Mouse (Mus musculus) kidney, adult 18-20 months (tissue): ENCODE results near the gene Olfr1431.
"Not testable (repeated sequence)": the region's sequence is repeated elsewhere in the genome, so short reads cannot be mapped to it uniquely, and the experiment has no call there.

ENCODE experiments used
- DNase-seq: peaks from one replicate; pipeline ENCODE4 v3.0.0; 2021

The Olfr1431 gene

DNA sequence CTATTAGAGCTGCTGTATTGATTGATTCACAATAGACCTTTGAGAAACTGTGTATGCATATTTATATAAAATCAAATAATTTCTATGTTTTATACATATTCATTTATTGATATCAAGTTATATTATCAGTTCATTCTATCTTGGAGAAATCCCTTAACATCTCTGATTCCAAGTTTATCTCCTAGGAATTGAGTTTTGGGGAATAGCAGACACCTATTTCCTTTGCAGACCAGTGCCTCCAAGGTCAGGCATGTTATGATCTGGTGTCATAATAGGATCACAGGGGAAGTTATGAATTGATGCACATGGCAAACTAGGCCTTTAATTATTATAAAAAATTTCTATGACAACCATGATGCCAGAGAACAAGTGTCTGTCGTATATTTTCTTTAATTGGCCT, at the start of gene Olfr1431:
TSS of gene Olfr1431 (plus strand) at position 301 of the 400 bp plus-strand sequence.
- no peak for DNase-seq

DNA sequence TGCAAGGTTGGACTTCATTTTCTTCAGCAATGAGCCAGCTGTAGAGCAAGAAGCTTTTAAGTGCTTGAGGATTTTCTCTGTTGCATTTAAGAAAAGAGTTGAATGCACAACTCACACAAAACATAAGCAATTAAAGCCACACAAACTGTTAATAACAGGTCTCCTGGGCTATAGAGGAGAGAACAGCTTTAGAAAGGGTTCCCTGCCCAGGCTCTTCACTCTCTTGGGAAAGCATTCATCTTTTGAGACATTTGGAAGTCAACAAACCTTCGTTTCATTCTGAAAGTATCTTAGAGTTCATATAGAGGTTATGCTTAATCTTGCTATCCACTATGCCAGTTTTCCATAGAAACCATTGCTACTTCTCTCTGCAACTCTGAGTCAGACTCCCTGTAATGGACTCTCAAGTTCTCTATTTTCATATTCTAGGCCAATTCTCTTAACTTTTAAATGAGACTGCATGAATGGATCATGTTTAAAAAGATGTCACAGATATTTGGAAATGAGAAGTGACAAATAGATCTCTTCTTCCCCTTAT, 30.3 kb upstream of the Olfr1431 start, which contains the start of gene Olfr1555-ps1:
TSS of gene Olfr1555-ps1 (minus strand) at position 51 of the 538 bp plus-strand sequence.
- DNase-seq: not testable (repeated sequence)

DNA sequence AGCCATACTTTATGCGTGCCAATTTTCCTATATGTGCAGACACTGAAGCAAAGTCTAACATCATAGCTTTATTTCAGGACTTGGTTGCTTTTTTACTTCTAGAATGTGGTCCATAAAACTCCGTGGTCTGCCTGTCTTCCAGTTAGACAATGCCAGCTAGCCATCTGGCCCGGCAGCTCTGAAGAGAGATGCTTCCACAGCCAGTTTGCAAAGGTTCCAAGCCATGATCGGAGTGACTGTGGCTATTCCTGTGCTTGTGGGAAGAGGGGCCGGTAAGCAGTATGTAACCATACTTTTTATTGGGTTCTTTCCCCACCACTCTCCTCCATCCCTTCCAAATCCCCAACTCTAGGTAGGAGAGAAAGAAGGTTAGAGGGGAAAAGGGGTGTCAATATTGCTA, 25.0 kb upstream of the Olfr1431 start:
- DNase-seq: not testable (repeated sequence)

DNA sequence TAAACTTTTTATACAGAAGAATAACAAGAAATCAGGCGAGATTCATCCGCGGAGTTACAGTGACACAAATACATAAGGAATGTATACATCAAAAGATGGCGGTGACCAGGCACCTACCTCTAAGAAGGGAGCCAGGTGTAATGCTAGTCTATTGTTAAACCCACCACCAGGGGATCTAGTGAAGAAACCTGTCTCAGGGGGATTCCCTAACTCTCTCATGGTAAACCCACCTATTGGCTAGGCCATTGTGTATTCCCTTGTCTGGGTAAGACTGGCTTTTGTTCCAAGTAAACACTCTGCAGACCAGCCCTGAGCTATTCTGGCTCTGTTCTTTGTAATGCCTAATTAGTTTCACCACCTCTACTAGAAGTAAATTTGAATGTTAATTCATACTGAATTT, 1.4 kb upstream of the Olfr1431 start:
- not testable (repeated sequence) for DNase-seq

DNA sequence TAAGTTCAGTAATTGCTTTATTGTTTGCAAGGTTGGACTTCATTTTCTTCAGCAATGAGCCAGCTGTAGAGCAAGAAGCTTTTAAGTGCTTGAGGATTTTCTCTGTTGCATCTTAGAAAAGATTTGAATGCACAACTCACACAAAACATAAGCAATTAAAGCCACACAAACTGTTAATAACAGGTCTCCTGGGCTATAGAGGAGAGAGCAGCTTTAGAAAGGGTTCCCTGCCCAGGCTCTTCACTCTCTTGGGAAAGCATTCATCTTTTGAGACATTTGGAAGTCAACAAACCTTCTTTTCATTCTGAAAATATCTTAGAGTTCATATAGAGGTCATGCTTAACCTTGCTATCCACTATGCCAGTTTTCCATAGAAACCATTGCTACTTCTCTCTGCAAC, 32.1 kb downstream of the Olfr1431 start, which contains the start of gene Olfr1432:
TSS of gene Olfr1432 (minus strand) at position 101 of the 400 bp plus-strand sequence.
- DNase-seq: not testable (repeated sequence)

DNA sequence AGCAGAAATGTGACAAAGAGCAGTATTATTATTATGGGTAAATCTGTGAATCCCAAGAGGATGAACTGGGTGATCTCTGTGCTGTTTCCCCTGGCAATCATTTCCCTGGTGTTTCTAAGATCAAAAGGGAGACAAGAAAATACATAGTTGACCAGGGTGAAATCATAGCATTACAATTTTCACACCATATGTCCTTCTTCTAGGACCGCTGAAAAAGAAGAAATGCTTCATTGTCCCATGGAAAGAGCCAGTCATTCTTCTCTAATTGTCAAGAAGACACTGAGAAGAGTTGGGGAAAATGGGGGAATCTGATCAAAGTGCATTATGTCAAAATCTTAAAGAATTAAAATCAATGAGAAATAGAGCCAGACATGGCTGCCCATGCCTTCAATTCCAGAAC, 41.1 kb downstream of the Olfr1431 start, which contains the start of gene Olfr262:
TSS of gene Olfr262 (minus strand) at position 101 of the 400 bp plus-strand sequence.
- DNase-seq: no peak

DNA sequence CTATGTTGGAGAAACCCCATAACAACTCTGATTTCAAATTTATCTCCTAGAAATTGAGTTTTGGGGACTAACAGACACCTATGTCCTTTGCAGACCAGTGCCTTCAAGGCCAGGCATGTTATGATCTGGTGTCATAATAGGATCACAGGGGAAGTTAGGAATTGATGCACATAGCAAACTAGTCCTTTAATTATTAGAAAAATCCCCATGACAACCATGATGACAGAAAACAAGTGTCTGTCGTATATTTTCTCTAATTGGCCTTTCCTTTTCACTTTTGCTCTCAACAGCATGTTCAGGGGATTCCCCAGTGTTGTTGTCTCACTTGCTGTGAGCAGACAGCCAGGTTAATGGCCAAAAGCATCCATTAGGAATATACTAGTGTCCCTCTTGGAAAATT, 60.3 kb downstream of the Olfr1431 start, which contains the start of gene Olfr235:
TSS of gene Olfr235 (plus strand) at position 301 of the 400 bp plus-strand sequence.
- DNase-seq: no peak
